Mouse (Mus musculus): ENCODE data around the gene Rfx8.

- TF ChIP-seq CHD2 (IDR thresholded peaks at IDR 0.05; ENCODE audit: low read depth, low read length) = no peak
- TF ChIP-seq ZC3H11A (IDR thresholded peaks at IDR 0.05; ENCODE audit: borderline replicate concordance, low read depth, low read length) = no peak
- no peak for TF ChIP-seq HCFC1 (IDR thresholded peaks at IDR 0.05; ENCODE audit: borderline replicate concordance, insufficient read depth, low read length)
- no peak for TF ChIP-seq MAFK (IDR thresholded peaks at IDR 0.05; ENCODE audit: insufficient read depth, low read depth, low read length)
Measured at GRCm38 (mm10) chr1:39735927-39736604, 15.3 kb upstream of the Rfx8 start.

Data from ES-E14 (cell line).